Mouse (Mus musculus) heart, embryonic 10.5 days (tissue): ENCODE measurements at regions not wholly inside any gene's neighbourhood (a gene's known extent, or its start where the extent isn't known, plus 50 kb on each side); places are given as distances from the start of the nearest gene placed in this dataset.
"Not testable (repeated sequence)": the region's sequence is repeated elsewhere in the genome, so short reads cannot be mapped to it uniquely, and the experiment has no call there.

Source experiments
- DNase-seq: peaks from one replicate; pipeline ENCODE4 v3.0.0-alpha.2; 2017; ENCODE audit warnings: low spot score
- H3K27ac ChIP-seq: fragments of 300-500 bp; sonication (generic); 2 replicates; pipeline ENCODE4 v1.5.1; 2016; ENCODE audit warnings: mild to moderate bottlenecking
- H3K27me3 ChIP-seq: fragments of 300-500 bp; sonication (generic); 2 replicates; pipeline ENCODE4 v1.6.1; 2016; ENCODE audit warnings: mild to moderate bottlenecking; ENCODE audit not compliant: poor library complexity, insufficient read depth, severe bottlenecking
- H3K36me3 ChIP-seq: fragments of 300-500 bp; sonication (generic); 2 replicates; pipeline ENCODE4 v1.6.1; 2016; ENCODE audit warnings: mild to moderate bottlenecking, moderate library complexity
- H3K4me1 ChIP-seq: fragments of 300-500 bp; sonication (generic); 2 replicates; pipeline ENCODE4 v1.6.1; 2016; ENCODE audit warnings: mild to moderate bottlenecking
- H3K4me3 ChIP-seq: fragments of 300-500 bp; sonication (generic); 2 replicates; pipeline ENCODE4 v1.5.1; 2016; ENCODE audit warnings: mild to moderate bottlenecking, moderate library complexity
- H3K9me3 ChIP-seq: fragments of 300-500 bp; sonication (generic); 2 replicates; pipeline ENCODE4 v1.6.1; 2016; ENCODE audit warnings: mild to moderate bottlenecking, moderate library complexity
- WGBS: fragments of 180-500 bp; shearing (Covaris S2); methylation state at CpG from one replicate; pipeline ENCODE4 v1.1.7; 2016; 5-methylcytosine and 5-hydroxymethylcytosine counted together

GRCm38 (mm10) chr10:120284785-120285184 lies 57.9 kb downstream of the Llph start:
- Histone ChIP-seq H3K27me3 (0 out of 2 replicates have a peak, but pooled peaks cover 9% of the 10 kb centered on the region), H3K4me3 (no peak overlapping the region), H3K36me3 (no peaks in the 10 kb centered on the region), H3K27ac (no peak overlapping the region), H3K9me3 (no peaks in the 10 kb centered on the region), H3K4me1 (peaks cover 20% of the 10 kb centered on the region)
- WGBS: 73% methylated on average over 6 of the region's 6 CpGs
- peak; percentile 4 for DNase-seq

GRCm38 (mm10) chr10:120291912-120292311 lies 65.0 kb downstream of the Llph start:
- Histone ChIP-seq H3K36me3 (no peaks in the 10 kb centered on the region), H3K27me3 (0 out of 2 replicates have a peak, but pooled peaks cover 9% of the 10 kb centered on the region), H3K9me3 (no peaks in the 10 kb centered on the region), H3K27ac (no peak overlapping the region), H3K4me3 (no peak overlapping the region), H3K4me1 (peaks cover 15% of the 10 kb centered on the region; the same call in 1 of the 2 replicates)
- no peak for DNase-seq
- WGBS: 87% methylated on average over 3 of the region's 3 CpGs

GRCm38 (mm10) chr10:120293381-120293780 lies 66.5 kb downstream of the Llph start:
- WGBS: 92% methylated on average over 13 of the region's 13 CpGs
- H3K4me3 ChIP-seq, H3K27me3 ChIP-seq, H3K27ac ChIP-seq, H3K9me3 ChIP-seq, H3K36me3 ChIP-seq: not testable (repeated sequence)
- DNase-seq: peak; percentile 58
- peaks cover 17% of the 10 kb centered on the region; the same call in 1 of the 2 replicates for H3K4me1 ChIP-seq

GRCm38 (mm10) chr10:120294487-120294886 lies 67.6 kb downstream of the Llph start:
- Histone ChIP-seq H3K4me3 (no peak overlapping the region), H3K27ac (no peak overlapping the region), H3K36me3 (no peaks in the 10 kb centered on the region), H3K4me1 (peaks cover 14% of the 10 kb centered on the region; the same call in 1 of the 2 replicates), H3K9me3 (no peaks in the 10 kb centered on the region), H3K27me3 (no peaks in the 10 kb centered on the region)
- DNase-seq: no peak
- 43% methylated on average over 9 of the region's 9 CpGs for WGBS

GRCm38 (mm10) chr10:120297311-120297710 lies 70.4 kb downstream of the Llph start:
- no peak for DNase-seq
- Histone ChIP-seq H3K27ac (no peak overlapping the region), H3K27me3 (no peaks in the 10 kb centered on the region), H3K9me3 (no peaks in the 10 kb centered on the region), H3K4me3 (no peak overlapping the region), H3K36me3 (no peaks in the 10 kb centered on the region), H3K4me1 (peaks cover 13% of the 10 kb centered on the region; the same call in 1 of the 2 replicates)

GRCm38 (mm10) chr10:120298293-120298927 lies 71.5 kb downstream of the Llph start:
- Histone ChIP-seq H3K36me3 (no peaks in the 10 kb centered on the region), H3K27ac (no peak overlapping the region), H3K4me3 (no peak overlapping the region), H3K9me3 (no peaks in the 10 kb centered on the region), H3K4me1 (peaks cover 13% of the 10 kb centered on the region; the same call in 1 of the 2 replicates), H3K27me3 (no peaks in the 10 kb centered on the region)
- 70% methylated on average over 14 of the region's 14 CpGs for WGBS
- DNase-seq: peak; percentile 73

- 42% methylated on average over 5 of the region's 5 CpGs for WGBS
- Histone ChIP-seq H3K27me3 (no peaks in the 10 kb centered on the region), H3K27ac (no peak overlapping the region), H3K36me3 (no peaks in the 10 kb centered on the region), H3K9me3 (no peaks in the 10 kb centered on the region), H3K4me3 (no peak overlapping the region), H3K4me1 (peaks cover 2% of the 10 kb centered on the region; the same call in 1 of the 2 replicates)
- peak; percentile 53 for DNase-seq
Observed at GRCm38 (mm10) chr10:120306010-120306409, 79.1 kb downstream of the Llph start.

- H3K9me3 ChIP-seq: no peaks in the 10 kb centered on the region
- no peaks in the 10 kb centered on the region for H3K36me3 ChIP-seq
- peak; percentile 70 for DNase-seq
- no peak overlapping the region for H3K4me3 ChIP-seq
- WGBS: 41% methylated on average over 5 of the region's 5 CpGs
- peaks cover 2% of the 10 kb centered on the region; the same call in 1 of the 2 replicates for H3K4me1 ChIP-seq
- H3K27ac ChIP-seq: no peak overlapping the region
- H3K27me3 ChIP-seq: no peaks in the 10 kb centered on the region
Observed at GRCm38 (mm10) chr10:120308681-120309080, 81.8 kb downstream of the Llph start.
